Mouse (Mus musculus) thymus, adult 2 months (tissue): ENCODE measurements at regions not wholly inside any gene's neighbourhood (a gene's known extent, or its start where the extent isn't known, plus 50 kb on each side); places are given as distances from the start of the nearest gene placed in this dataset.

Source experiments
- CTCF ChIP-seq: fragments of 200-500 bp; IDR thresholded peaks from 2 replicates; pipeline ENCODE4 v1.5.1; 2012; ENCODE audit warnings: mild to moderate bottlenecking, control low read depth, low read length, moderate library complexity, borderline replicate concordance; ENCODE audit not compliant: control insufficient read depth, poor library complexity, insufficient read depth; ENCODE audit errors: extremely low read depth
- POLR2A ChIP-seq: fragments of 200-500 bp; IDR thresholded peaks from 2 replicates; pipeline ENCODE4 v1.6.1; 2012; ENCODE audit warnings: mild to moderate bottlenecking, low read length, control low read depth, moderate library complexity; ENCODE audit not compliant: control insufficient read depth, poor library complexity, insufficient read depth; ENCODE audit errors: extremely low read depth

- no peak for TF ChIP-seq POLR2A
- TF ChIP-seq CTCF = no peak
These were observed 82.6 kb upstream of the Parp11 start for GRCm38 (mm10) chr6:127363871-127364590.
